Comparison of ENCODE assay signal across 27 mouse cellular contexts in genomic region chr9:44159886-44160285, GRCm38 (mm10). TPM values are rescaled to one million over a fixed set of nuclear protein-coding genes. Genes with fewer than 3 reads are reported as not detected.
A peak's percentile ranks its signal among the peaks of the same experiment; 100 is the strongest.
DNase-seq lines count a peak whose midpoint lies in the region; ATAC-seq lines count a peak whose summit lies in the region.
"Had no signal": no experiment of that assay in that cellular context is flagged by ENCODE, and none has a peak within 500 bp of the region (broad histone marks: within the 10 kb centered on the region; RNA-seq: fewer than 3 reads in every experiment).

No protein-coding gene starts in this region.

- H3K4me2 ChIP-seq in heart, embryonic 13.5 days = no peak overlapping the region
- H3K4me2 ChIP-seq: embryonic facial prominence, embryonic 12.5 days; forebrain, embryonic 13.5 days had no signal

- intact Hi-C loops in heart, postnatal 36 days (cut with DNase I) = no loop called here

- no peaks in the 10 kb centered on the region for H3K27me3 ChIP-seq in heart, embryonic 13.5 days (replicated peaks)
- H3K27me3 ChIP-seq: CH12.LX; embryonic facial prominence, embryonic 12.5 days; forebrain, embryonic 13.5 days; Patski had no signal

- no peak for ATAC-seq in heart, embryonic 13.5 days (ENCODE audit: extremely low read depth, insufficient number of reproducible peaks, low FRiP score, low TSS enrichment)
- ATAC-seq: activated CD4-positive, CD25-positive, alpha-beta regulatory T cell, adult 4 months; CD4-positive, CD25-positive, alpha-beta regulatory T cell, adult 4 months; forebrain, embryonic 13.5 days; Patski had no signal

- no peaks in the 10 kb centered on the region for H3K9me3 ChIP-seq in heart, embryonic 13.5 days
- H3K9me3 ChIP-seq: embryonic facial prominence, embryonic 10.5 days; embryonic facial prominence, embryonic 12.5 days; forebrain, embryonic 13.5 days; G1E had no signal

- H3K4me3 ChIP-seq in heart, embryonic 13.5 days = no peak overlapping the region
- H3K4me3 ChIP-seq: embryonic facial prominence, embryonic 10.5 days; embryonic facial prominence, embryonic 12.5 days; forebrain, embryonic 13.5 days had no signal

- 0 out of 2 replicates have a peak overlapping the region, but pooled peaks have one; percentile 4 for H3K27ac ChIP-seq in heart, embryonic 13.5 days (replicated peaks)
- H3K27ac ChIP-seq: embryonic facial prominence, embryonic 10.5 days; embryonic facial prominence, embryonic 12.5 days; forebrain, embryonic 13.5 days had no signal

- peak; percentile 23 for DNase-seq in gastrocnemius, adult 18-20 months (ENCODE audit: low spot score)
- no peak for DNase-seq in gastrocnemius, adult 8-10 months (ENCODE audit: low spot score in 2 of 2)
- peak; percentile 72 for DNase-seq in heart, adult 11 months
- no peak for DNase-seq in heart, postnatal 36 days
- DNase-seq in heart, adult 18-20 months = no peak
- peak; percentile 58 for DNase-seq in skeletal muscle tissue, adult 2 months (ENCODE audit: low read depth, low spot score)
- DNase-seq: adrenal gland, adult 8-10 months; adrenal gland, postnatal 14 days; adrenal gland, postnatal 36 days; B cell, adult 2 months; cerebellum, adult 11-12 months; cerebellum, adult 2 months; cerebellum, adult 9-10 months; cerebellum, postnatal 10 days; cerebellum, postnatal 25 days had no signal

- no peak overlapping the region for H3K9ac ChIP-seq in heart, embryonic 13.5 days
- H3K9ac ChIP-seq: embryonic facial prominence, embryonic 12.5 days; forebrain, embryonic 13.5 days had no signal

- WGBS in heart, embryonic 13.5 days = 60% methylated on average over 3 of the region's 3 CpGs

- H3K4me1 ChIP-seq in heart, embryonic 13.5 days = peaks cover 9% of the 10 kb centered on the region
- H3K4me1 ChIP-seq: embryonic facial prominence, embryonic 10.5 days; embryonic facial prominence, embryonic 12.5 days; forebrain, embryonic 13.5 days had no signal

- H3K36me3 ChIP-seq in heart, embryonic 13.5 days = peaks cover 90% of the 10 kb centered on the region

RNA-seq across cellular contexts. Expression of gene Mcam, which starts 25.6 kb away (rescaled TPM):
- 10 to 100 TPM; 19.8 to 32.9 TPM for total RNA-seq in gastrocnemius, adult 18-20 months (2021)
- total RNA-seq in gastrocnemius, adult 8-10 months (2022) = 10 to 100 TPM; 15.4 to 33.9 (median 26.2) TPM
- 10 to 100 TPM; 38.7 to 39.3 TPM for total RNA-seq in heart, postnatal 36 days (2021)
- polyA plus RNA-seq in heart, embryonic 13.5 days (2015; fragmentation: Nextera tagmentation; extraction: Ambion mirVana) = 112 and 127 TPM in 2 replicates
- 10 to 100 TPM; 31.0 to 38.6 TPM for total RNA-seq in heart, adult 18-20 months (2021)
- polyA plus RNA-seq: G1E had no signal

RNA-seq across cellular contexts. Expression of gene Rnf26, which starts 46.6 kb away (rescaled TPM):
- 1 to 10 TPM; 1.5 to 3.0 TPM for total RNA-seq in gastrocnemius, adult 18-20 months (2021)
- 1 to 10 TPM; 1.7 to 2.9 (median 2.6) TPM for total RNA-seq in gastrocnemius, adult 8-10 months (2022)
- 1 to 10 TPM; 6.7 to 7.6 TPM for total RNA-seq in heart, postnatal 36 days (2021)
- 38.5 and 39.3 TPM in 2 replicates for polyA plus RNA-seq in heart, embryonic 13.5 days (2015; fragmentation: Nextera tagmentation; extraction: Ambion mirVana)
- 1 to 10 TPM; 5.9 to 6.0 TPM for total RNA-seq in heart, adult 18-20 months (2021)

RNA-seq across cellular contexts. Expression of gene Gm49380, which starts 46.6 kb away (rescaled TPM):
- total RNA-seq in gastrocnemius, adult 18-20 months (2021) = 1 to 10 TPM in 1 of 2 experiments, under 1 TPM in 1; 0.43 to 1.9 TPM
- total RNA-seq in gastrocnemius, adult 8-10 months (2022) = under 1 TPM; 0.31 to 0.60 (median 0.38) TPM
- total RNA-seq in heart, postnatal 36 days (2021) = under 1 TPM in 1 of 2 experiments, not detected in 1; 0.14 TPM
- not detected in 2 replicates for polyA plus RNA-seq in heart, embryonic 13.5 days (2015; fragmentation: Nextera tagmentation; extraction: Ambion mirVana)
- under 1 TPM in 1 of 2 experiments, not detected in 1; 0.37 TPM for total RNA-seq in heart, adult 18-20 months (2021)
- total RNA-seq: CH12.LX had no signal
- polyA plus RNA-seq: activated CD4-positive, CD25-positive, alpha-beta regulatory T cell, adult 4 months; CD4-positive, CD25-positive, alpha-beta regulatory T cell, adult 4 months; forebrain, embryonic 11.5 days; forebrain, embryonic 13.5 days; G1E had no signal

RNA-seq across cellular contexts. Expression of gene C1qtnf5, which starts 52.8 kb away (rescaled TPM):
- total RNA-seq in gastrocnemius, adult 18-20 months (2021) = 1 to 10 TPM; 3.9 to 5.4 TPM
- total RNA-seq in gastrocnemius, adult 8-10 months (2022) = 1 to 10 TPM; 1.6 to 4.2 (median 3.0) TPM
- 1 to 10 TPM; 8.4 to 8.9 TPM for total RNA-seq in heart, postnatal 36 days (2021)
- 1.1 and 2.1 TPM in 2 replicates for polyA plus RNA-seq in heart, embryonic 13.5 days (2015; fragmentation: Nextera tagmentation; extraction: Ambion mirVana)
- 1 to 10 TPM; 5.6 to 5.9 TPM for total RNA-seq in heart, adult 18-20 months (2021)
- total RNA-seq: CH12.LX, G1E had no signal
- polyA plus RNA-seq: activated CD4-positive, CD25-positive, alpha-beta regulatory T cell, adult 4 months; CD4-positive, CD25-positive, alpha-beta regulatory T cell, adult 4 months had no signal

RNA-seq across cellular contexts. Expression of gene Mfrp, which starts 58.4 kb away (rescaled TPM):
- not detected for total RNA-seq in gastrocnemius, adult 18-20 months (2021)
- total RNA-seq in gastrocnemius, adult 8-10 months (2022) = not detected
- total RNA-seq in heart, postnatal 36 days (2021) = not detected
- polyA plus RNA-seq in heart, embryonic 13.5 days (2015; fragmentation: Nextera tagmentation; extraction: Ambion mirVana) = not detected in 2 replicates
- total RNA-seq in heart, adult 18-20 months (2021) = not detected
- total RNA-seq: adrenal gland, adult 18-20 months; adrenal gland, postnatal 14 days; CH12.LX; G1E had no signal
- polyA plus RNA-seq: activated CD4-positive, CD25-positive, alpha-beta regulatory T cell, adult 4 months; CD4-positive, CD25-positive, alpha-beta regulatory T cell, adult 4 months; embryonic facial prominence, embryonic 14.5 days; forebrain, embryonic 11.5 days; G1E had no signal

Comparison
In these comparisons a context has a peak if more than half of its experiments do, and no peak if none do; other contexts are left out.
1. DNase-seq: peak in gastrocnemius, adult 18-20 months (single experiment), heart, adult 11 months (single experiment) and skeletal muscle tissue, adult 2 months (single experiment); none in gastrocnemius, adult 8-10 months (0 of 2), heart, postnatal 36 days (0 of 2) and heart, adult 18-20 months (0 of 2).